Mouse (Mus musculus) lung, postnatal 0 days (tissue): ENCODE results near the gene Mx1. TPM values are rescaled to one million over a fixed set of nuclear protein-coding genes. Genes with fewer than 3 reads are reported as not detected.
A peak's percentile ranks its signal among the peaks of the same experiment; 100 is the strongest.

ENCODE experiments used
- ATAC-seq: fragments of 200-750 bp; cut with Nextera tagmentation; 2 replicates; pipeline ENCODE4 v1.8.0; 2017; ENCODE audit warnings: moderate library complexity
- DNase-seq: peaks from one replicate; pipeline ENCODE4 v3.0.0-alpha.2; 2016; ENCODE audit warnings: low spot score
- H3K27ac ChIP-seq: fragments of 300-500 bp; sonication (generic); 2 replicates; pipeline ENCODE4 v1.5.1; 2014; ENCODE audit warnings: antibody characterized with exemption, mild to moderate bottlenecking, low read length, mixed read lengths
- H3K27me3 ChIP-seq: fragments of 300-500 bp; sonication (generic); replicated peaks from 2 replicates; pipeline ENCODE4 v1.6.1; 2014; ENCODE audit warnings: low read length, mixed read lengths; ENCODE audit not compliant: insufficient read depth
- H3K36me3 ChIP-seq: fragments of 300-500 bp; sonication (generic); 2 replicates; pipeline ENCODE4 v1.6.1; 2014; ENCODE audit warnings: low read length, mixed read lengths; ENCODE audit not compliant: insufficient read depth
- H3K4me1 ChIP-seq: fragments of 300-500 bp; sonication (generic); 2 replicates; pipeline ENCODE4 v1.6.1; 2014; ENCODE audit warnings: antibody characterized with exemption, low read depth, low read length, mixed read lengths; ENCODE audit not compliant: insufficient read depth
- H3K4me2 ChIP-seq: fragments of 300-500 bp; sonication (generic); replicated peaks from 2 replicates; pipeline ENCODE4 v1.6.1; 2014; ENCODE audit warnings: low read depth, mild to moderate bottlenecking, low read length, moderate library complexity, mixed read lengths
- H3K4me3 ChIP-seq: fragments of 300-500 bp; sonication (generic); 2 replicates; pipeline ENCODE4 v1.5.1; 2014; ENCODE audit warnings: low read depth, low read length
- H3K9ac ChIP-seq: fragments of 300-500 bp; sonication (generic); replicated peaks from 2 replicates; pipeline ENCODE4 v1.6.1; 2014; ENCODE audit warnings: low read depth, mild to moderate bottlenecking
- H3K9me3 ChIP-seq: fragments of 300-500 bp; sonication (generic); 2 replicates; pipeline ENCODE4 v1.6.1; 2016; ENCODE audit warnings: low read length, mixed read lengths
- CTCF ChIP-seq: IDR thresholded peaks from 2 replicates; pipeline ENCODE4 v1.5.1; 2016; ENCODE audit warnings: antibody characterized with exemption, mild to moderate bottlenecking
- EP300 ChIP-seq: IDR thresholded peaks from 2 replicates; pipeline ENCODE4 v1.6.1; 2016; ENCODE audit warnings: antibody characterized with exemption, mild to moderate bottlenecking, control low read depth
- WGBS: fragments of 180-500 bp; shearing (Covaris S2); extraction: QIAGEN DNeasy Blood & Tissue Kit; methylation state at CpG from one replicate; pipeline ENCODE4 v1.1.7; 2014; 5-methylcytosine and 5-hydroxymethylcytosine counted together
- polyA plus RNA-seq: library from polyadenylated mRNA; unstranded; fragments of >200 nt; fragmentation: Nextera tagmentation; extraction: Ambion mirVana; gene quantifications from 2 replicates; pipeline ENCODE4 v1.2.1, GENCODE M21; 2015

The Mx1 gene
- polyA plus RNA-seq, 1 experiment from 2014 or later = 0.18 TPM

GRCm38 (mm10) chr16:97503849-97504248 is 41.1 kb upstream of the Mx1 start:
- no peak for DNase-seq
- no peaks in the 10 kb centered on the region for H3K4me1 ChIP-seq
- no peak overlapping the region for H3K4me2 ChIP-seq
- no peak overlapping the region for H3K9ac ChIP-seq
- ATAC-seq = no peak
- H3K27me3 ChIP-seq = no peaks in the 10 kb centered on the region
- H3K27ac ChIP-seq = no peak overlapping the region
- 70% methylated on average over 3 of the region's 3 CpGs for WGBS
- H3K4me3 ChIP-seq = no peak overlapping the region
- no peak for TF ChIP-seq EP300
- TF ChIP-seq CTCF = no peak
- H3K36me3 ChIP-seq = no peaks in the 10 kb centered on the region
- no peaks in the 10 kb centered on the region for H3K9me3 ChIP-seq

GRCm38 (mm10) chr16:97500901-97501300 is 38.2 kb upstream of the Mx1 start:
- H3K4me3 ChIP-seq = no peak overlapping the region
- H3K9me3 ChIP-seq = no peaks in the 10 kb centered on the region
- no peak overlapping the region for H3K9ac ChIP-seq
- WGBS = 49% methylated on average over 7 of the region's 7 CpGs
- H3K4me2 ChIP-seq = no peak overlapping the region
- DNase-seq (peak; percentile 21), ATAC-seq (peak; percentile 67)
- no peaks in the 10 kb centered on the region for H3K36me3 ChIP-seq
- H3K27me3 ChIP-seq = no peaks in the 10 kb centered on the region
- H3K27ac ChIP-seq = no peak overlapping the region
- H3K4me1 ChIP-seq = no peaks in the 10 kb centered on the region
- TF ChIP-seq CTCF = no peak
- TF ChIP-seq EP300 = peak; percentile 92

GRCm38 (mm10) chr16:97499450-97499849 is 36.7 kb upstream of the Mx1 start:
- whole genome bisulfite sequencing = 91% methylated on average over 7 of the region's 7 CpGs
- no peaks in the 10 kb centered on the region for H3K36me3 ChIP-seq
- TF ChIP-seq EP300 (no peak), CTCF (no peak)

GRCm38 (mm10) chr16:97498139-97498538 is 35.4 kb upstream of the Mx1 start:
- ATAC-seq (no peak), DNase-seq (no peak)
- no peak overlapping the region for H3K9ac ChIP-seq
- no peaks in the 10 kb centered on the region for H3K9me3 ChIP-seq
- H3K27me3 ChIP-seq = no peaks in the 10 kb centered on the region
- 92% methylated on average over 3 of the region's 3 CpGs for WGBS
- no peak overlapping the region for H3K27ac ChIP-seq
- no peak overlapping the region for H3K4me2 ChIP-seq
- no peak overlapping the region for H3K4me3 ChIP-seq
- no peaks in the 10 kb centered on the region for H3K36me3 ChIP-seq
- TF ChIP-seq CTCF = no peak
- TF ChIP-seq EP300 = no peak
- H3K4me1 ChIP-seq = no peaks in the 10 kb centered on the region

More at GRCm38 (mm10) chr16:97499450-97499849, 36.7 kb upstream of the Mx1 start:
- Histone ChIP-seq H3K4me3 (no peak overlapping the region), H3K9ac (no peak overlapping the region), H3K9me3 (no peaks in the 10 kb centered on the region), H3K27ac (no peak overlapping the region), H3K4me1 (no peaks in the 10 kb centered on the region), H3K27me3 (no peaks in the 10 kb centered on the region), H3K4me2 (no peak overlapping the region)
- ATAC-seq (no peak), DNase-seq (no peak)

- Histone ChIP-seq H3K27me3 (no peaks in the 10 kb centered on the region), H3K27ac (no peak overlapping the region), H3K4me1 (no peaks in the 10 kb centered on the region), H3K4me3 (no peak overlapping the region), H3K9me3 (no peaks in the 10 kb centered on the region), H3K9ac (no peak overlapping the region), H3K4me2 (no peak overlapping the region), H3K36me3 (no peaks in the 10 kb centered on the region)
- ATAC-seq (no peak), DNase-seq (no peak)
- 41% methylated on average over 5 of the region's 5 CpGs for WGBS
- no peak for TF ChIP-seq CTCF
- no peak for TF ChIP-seq EP300
Observed at GRCm38 (mm10) chr16:97497682-97498081, 35.0 kb upstream of the Mx1 start.

- H3K27me3 ChIP-seq = no peaks in the 10 kb centered on the region
- no peak overlapping the region for H3K4me2 ChIP-seq
- no peak overlapping the region for H3K4me3 ChIP-seq
- no peaks in the 10 kb centered on the region for H3K4me1 ChIP-seq
- DNase-seq (no peak), ATAC-seq (no peak)
- 49% methylated on average over 3 of the region's 3 CpGs for WGBS
- H3K36me3 ChIP-seq = no peaks in the 10 kb centered on the region
- no peak overlapping the region for H3K27ac ChIP-seq
- no peak for TF ChIP-seq CTCF
- TF ChIP-seq EP300 = no peak
- H3K9ac ChIP-seq = no peak overlapping the region
- no peaks in the 10 kb centered on the region for H3K9me3 ChIP-seq
Observed at GRCm38 (mm10) chr16:97496026-97496425, 33.3 kb upstream of the Mx1 start.

GRCm38 (mm10) chr16:97492369-97492768 is 29.7 kb upstream of the Mx1 start:
- Histone ChIP-seq H3K36me3 (no peaks in the 10 kb centered on the region), H3K27ac (no peak overlapping the region), H3K27me3 (no peaks in the 10 kb centered on the region), H3K4me1 (no peaks in the 10 kb centered on the region), H3K4me2 (no peak overlapping the region), H3K4me3 (no peak overlapping the region), H3K9me3 (no peaks in the 10 kb centered on the region), H3K9ac (no peak overlapping the region)
- DNase-seq = no peak
- 41% methylated on average over 1 of the region's 1 CpGs for WGBS
- no peak for ATAC-seq
- TF ChIP-seq CTCF (no peak), EP300 (no peak)
